ENCODE assay signal across 8 mouse cellular contexts in genomic region chr8:128415730-128416684, GRCm38 (mm10). TPM values are rescaled to one million over a fixed set of nuclear protein-coding genes. Genes with fewer than 3 reads are reported as not detected.
DNase-seq lines count a peak whose midpoint lies in the region; ATAC-seq and TF ChIP-seq lines count a peak whose summit lies in the region.

No protein-coding gene starts in this region.

- ATAC-seq in neural tube, embryonic 11.5 days (ENCODE audit: insufficient read depth, low FRiP score, low TSS enrichment), result no peak
- peak; percentile 80 for ATAC-seq in heart, embryonic 15.5 days (replicated peaks; ENCODE audit: insufficient number of reproducible peaks, insufficient read depth, low FRiP score, low read depth)

- no peak for TF ChIP-seq POLR2A in cerebellum, adult 2 months (IDR thresholded peaks at IDR 0.05; ENCODE audit: borderline replicate concordance, insufficient read depth, low read length)

- H3K9ac ChIP-seq in neural tube, embryonic 11.5 days (ENCODE audit: low read length), result no peak overlapping the region
- H3K9ac ChIP-seq in heart, embryonic 15.5 days, result 0 out of 2 replicates have a peak overlapping the region, but pooled peaks have one; percentile 21

- H3K27me3 ChIP-seq in neural tube, embryonic 11.5 days (ENCODE audit: control insufficient read depth, insufficient read depth, low read length), result no peaks in the 10 kb centered on the region
- H3K27me3 ChIP-seq in heart, embryonic 15.5 days, result no peaks in the 10 kb centered on the region
- no peaks in the 10 kb centered on the region for H3K27me3 ChIP-seq in cerebellum, adult 2 months (ENCODE audit: control insufficient read depth, insufficient read depth, low read length)

- peaks cover 19% of the 10 kb centered on the region for H3K4me1 ChIP-seq in neural tube, embryonic 11.5 days (ENCODE audit: control insufficient read depth, insufficient read depth, low read length)
- H3K4me1 ChIP-seq in heart, embryonic 15.5 days (replicated peaks), result peaks cover 54% of the 10 kb centered on the region
- no peaks in the 10 kb centered on the region for H3K4me1 ChIP-seq in cerebellum, adult 2 months (ENCODE audit: control insufficient read depth, insufficient read depth, low read length)

- H3K36me3 ChIP-seq in neural tube, embryonic 11.5 days (ENCODE audit: control insufficient read depth, insufficient read depth, low read length), result no peaks in the 10 kb centered on the region
- H3K36me3 ChIP-seq in heart, embryonic 15.5 days, result peaks cover 20% of the 10 kb centered on the region; the same call in 1 of the 2 replicates

- no peaks in the 10 kb centered on the region for H3K9me3 ChIP-seq in neural tube, embryonic 11.5 days (ENCODE audit: control insufficient read depth, low read length)
- no peaks in the 10 kb centered on the region for H3K9me3 ChIP-seq in heart, embryonic 15.5 days (replicated peaks)

- DNase-seq in neural tube, embryonic 11.5 days (ENCODE audit: low spot score), result no peak
- DNase-seq in neural tube, embryonic 10.5 days (ENCODE audit: extremely low spot score, low spot score), result no peak
- peak; percentile 58 to 65 for DNase-seq in left cerebral cortex, postnatal 36 days (ENCODE audit: low spot score in 2 of 2)
- peak; percentile 55 to 58 for DNase-seq in right cerebral cortex, postnatal 36 days (ENCODE audit: low spot score in 2 of 2)
- DNase-seq in adrenal gland, adult (ENCODE audit: inconsistent age in 2 of 2, low spot score in 1 of 2), result no peak
- no peak for DNase-seq in spleen, adult 18-20 months
- DNase-seq in cerebellum, adult 2 months, result no peak

- no peak overlapping the region for H3K4me3 ChIP-seq in neural tube, embryonic 11.5 days (ENCODE audit: low read depth, low read length)
- no peak overlapping the region for H3K4me3 ChIP-seq in heart, embryonic 15.5 days
- no peak overlapping the region for H3K4me3 ChIP-seq in cerebellum, adult 2 months (replicated peaks; ENCODE audit: insufficient read depth, low read depth, low read length)

- intact Hi-C loops in left cerebral cortex, postnatal 36 days (cut with DNase I), result no loop called here

- 65% methylated on average over 4 of the region's 4 CpGs for WGBS in neural tube, embryonic 11.5 days
- 15% methylated on average over 4 of the region's 4 CpGs for WGBS in heart, embryonic 15.5 days
- 25% methylated on average over 4 of the region's 4 CpGs for WGBS in cerebellum, adult 2 months

- no peak for TF ChIP-seq CTCF in cerebellum, adult 2 months (IDR thresholded peaks at IDR 0.05; ENCODE audit: borderline replicate concordance, insufficient read depth, low read depth, low read length)

- H3K27ac ChIP-seq in neural tube, embryonic 11.5 days (ENCODE audit: low read depth, low read length), result peak overlapping the region; percentile 63
- H3K27ac ChIP-seq in heart, embryonic 15.5 days, result peak overlapping the region; percentile 87
- H3K27ac ChIP-seq in cerebellum, adult 2 months (ENCODE audit: insufficient read depth, low read length), result no peak overlapping the region

- no peak overlapping the region for H3K4me2 ChIP-seq in neural tube, embryonic 11.5 days (ENCODE audit: low read depth)
- H3K4me2 ChIP-seq in heart, embryonic 15.5 days, result peak overlapping the region; percentile 26

RNA-seq across cellular contexts. Expression of gene Nrp1, which starts 57.6 kb away (rescaled TPM):
- 71.6 and 84.3 TPM in 2 replicates for polyA plus RNA-seq in neural tube, embryonic 11.5 days (2014; fragmentation: Nextera tagmentation; extraction: Ambion mirVana)
- polyA plus RNA-seq in heart, embryonic 15.5 days (2015; fragmentation: Nextera tagmentation; extraction: Ambion mirVana), result 138 and 147 TPM in 2 replicates
- 10 to 100 TPM; 25.1 to 25.3 TPM for total RNA-seq in left cerebral cortex, postnatal 36 days (2021)
- 7.2 and 7.8 TPM in 2 replicates for polyA plus RNA-seq in cerebellum, adult 2 months (2012; rRNA removed)

Comparison
In these comparisons a context has a peak if more than half of its experiments do, and no peak if none do; other contexts are left out.
1. DNase-seq: peak in left cerebral cortex, postnatal 36 days (2 of 2) and right cerebral cortex, postnatal 36 days (2 of 2); none in neural tube, embryonic 11.5 days (single experiment), neural tube, embryonic 10.5 days (single experiment), adrenal gland, adult (0 of 2), spleen, adult 18-20 months (0 of 2) and cerebellum, adult 2 months (0 of 2).